Mouse (Mus musculus): ENCODE measurements at regions not wholly inside any gene's neighbourhood (a gene's known extent, or its start where the extent isn't known, plus 50 kb on each side); places are given as distances from the start of the nearest gene placed in this dataset.

DNA sequence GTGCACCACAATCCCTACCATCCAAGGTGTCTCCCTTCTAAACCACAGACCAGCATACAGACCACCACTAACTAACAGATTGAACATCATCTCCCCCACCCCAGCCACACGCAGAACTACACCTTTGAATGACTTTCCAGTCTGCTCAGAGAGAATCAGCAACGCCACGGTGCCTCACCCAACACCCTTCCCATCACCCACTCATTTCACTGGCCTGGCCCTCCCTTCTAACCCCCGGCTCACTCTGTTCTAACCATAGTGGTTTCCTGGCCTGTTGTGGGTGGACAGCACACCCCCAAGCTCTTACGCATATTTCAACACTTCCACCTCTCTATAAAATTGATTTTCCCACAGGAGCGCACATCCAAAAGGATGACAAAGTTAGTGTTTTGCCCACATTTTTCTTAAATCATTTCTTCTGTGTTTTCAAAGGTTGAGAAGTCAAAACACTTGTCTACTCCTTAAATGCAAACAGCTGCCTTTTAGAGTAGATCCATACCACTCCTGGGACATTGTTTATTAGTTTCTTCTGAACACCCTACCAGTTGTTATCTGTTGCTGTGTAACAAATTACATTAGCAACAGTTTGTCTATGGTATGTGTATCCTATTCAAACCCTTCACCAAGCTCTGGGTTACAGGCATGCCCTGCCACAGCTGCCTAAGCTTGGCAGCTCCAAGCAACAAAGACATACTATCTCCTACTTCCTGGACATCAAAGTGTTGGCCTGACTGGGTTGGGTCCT, 269.7 kb upstream of the Cdyl start:
- Histone ChIP-seq H3K4me1 (ENCODE audit: control insufficient read depth, insufficient read depth, low read length) (no peaks in the 10 kb centered on the region), H3K4me3 (replicated peaks; ENCODE audit: extremely low read depth, low read depth, low read length) (no peak overlapping the region)
- 67% methylated on average over 6 of the region's 6 CpGs for WGBS
- DNase-seq, result no peak
- no peak for TF ChIP-seq CTCF (IDR thresholded peaks at IDR 0.05; ENCODE audit: insufficient read depth, low read length)
- no peak for TF ChIP-seq POLR2A (IDR thresholded peaks at IDR 0.05; ENCODE audit: borderline replicate concordance, extremely low read depth, low read depth, low read length)

DNA sequence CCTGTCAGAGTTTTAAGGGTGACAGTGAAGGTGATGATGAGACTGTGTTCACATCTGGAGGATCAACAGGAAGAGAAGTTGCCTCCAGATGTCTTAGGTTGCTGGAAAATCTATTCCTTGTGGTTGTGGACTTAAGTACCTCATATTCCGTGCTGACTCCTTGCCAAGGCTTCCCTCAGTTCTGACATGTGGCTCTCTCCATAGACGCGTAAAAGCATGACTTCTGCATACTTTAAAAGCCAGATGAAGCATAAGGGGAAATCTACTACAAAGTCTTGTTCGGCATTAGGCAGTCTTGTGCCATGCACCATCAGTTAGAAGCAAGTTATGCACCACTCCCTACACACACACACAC, 269.1 kb upstream of the Cdyl start:
- WGBS, result 70% methylated on average over 4 of the region's 4 CpGs
- Histone ChIP-seq H3K4me3 (replicated peaks; ENCODE audit: extremely low read depth, low read depth, low read length) (no peak overlapping the region), H3K4me1 (ENCODE audit: control insufficient read depth, insufficient read depth, low read length) (no peaks in the 10 kb centered on the region)
- no peak for DNase-seq
- TF ChIP-seq POLR2A (IDR thresholded peaks at IDR 0.05; ENCODE audit: borderline replicate concordance, extremely low read depth, low read depth, low read length) (no peak), CTCF (IDR thresholded peaks at IDR 0.05; ENCODE audit: insufficient read depth, low read length) (no peak)

DNA sequence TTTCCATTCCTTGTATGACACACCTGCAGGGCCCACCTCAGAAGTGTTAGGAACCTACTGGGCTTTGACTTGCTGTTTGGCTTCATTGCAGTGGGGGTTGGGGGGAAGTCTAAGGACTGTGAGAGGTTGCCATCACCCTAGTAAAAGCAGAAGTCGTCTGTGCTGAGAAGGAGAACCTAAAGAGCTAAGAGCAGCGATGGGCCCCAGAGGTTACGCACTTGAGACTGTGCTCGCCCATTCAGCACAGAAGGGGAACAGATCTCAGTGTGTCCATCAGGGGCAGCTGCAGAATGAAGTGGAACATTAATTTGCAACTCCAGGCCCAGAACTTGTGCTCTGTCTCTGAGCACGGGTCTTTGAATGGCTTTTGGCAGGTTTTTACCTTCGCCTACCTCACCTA, 267.5 kb upstream of the Cdyl start:
- WGBS, result 81% methylated on average over 6 of the region's 6 CpGs
- Histone ChIP-seq H3K4me1 (ENCODE audit: control insufficient read depth, insufficient read depth, low read length) (no peaks in the 10 kb centered on the region), H3K4me3 (replicated peaks; ENCODE audit: extremely low read depth, low read depth, low read length) (no peak overlapping the region)
- DNase-seq, result no peak
- no peak for TF ChIP-seq CTCF (IDR thresholded peaks at IDR 0.05; ENCODE audit: insufficient read depth, low read length)
- no peak for TF ChIP-seq POLR2A (IDR thresholded peaks at IDR 0.05; ENCODE audit: borderline replicate concordance, extremely low read depth, low read depth, low read length)

DNA sequence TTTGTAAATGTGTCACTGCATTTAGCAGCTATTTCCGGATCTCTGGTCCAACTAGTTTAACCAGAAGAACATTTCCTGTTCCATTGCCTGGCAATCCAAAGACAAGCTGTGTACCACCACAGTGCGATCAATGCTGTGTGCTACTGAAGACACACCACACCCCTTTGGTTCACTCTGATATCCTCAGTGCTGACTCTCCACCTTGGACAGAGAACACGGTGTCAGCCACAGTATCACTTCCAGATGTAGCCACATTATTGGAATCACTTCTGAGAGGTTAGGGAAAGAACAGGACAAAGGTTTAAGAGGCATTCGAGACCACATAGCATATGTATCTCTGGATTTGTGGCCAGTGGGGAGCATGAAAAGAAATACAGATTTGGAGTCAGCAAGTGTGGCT, 264.4 kb upstream of the Cdyl start:
- 32% methylated on average over 4 of the region's 4 CpGs for WGBS
- no peaks in the 10 kb centered on the region for H3K4me1 ChIP-seq (ENCODE audit: control insufficient read depth, insufficient read depth, low read length)
- H3K4me3 ChIP-seq (replicated peaks; ENCODE audit: extremely low read depth, low read depth, low read length), result no peak overlapping the region
- TF ChIP-seq POLR2A (IDR thresholded peaks at IDR 0.05; ENCODE audit: borderline replicate concordance, extremely low read depth, low read depth, low read length) (no peak), CTCF (IDR thresholded peaks at IDR 0.05; ENCODE audit: insufficient read depth, low read length) (no peak)
- no peak for DNase-seq

DNA sequence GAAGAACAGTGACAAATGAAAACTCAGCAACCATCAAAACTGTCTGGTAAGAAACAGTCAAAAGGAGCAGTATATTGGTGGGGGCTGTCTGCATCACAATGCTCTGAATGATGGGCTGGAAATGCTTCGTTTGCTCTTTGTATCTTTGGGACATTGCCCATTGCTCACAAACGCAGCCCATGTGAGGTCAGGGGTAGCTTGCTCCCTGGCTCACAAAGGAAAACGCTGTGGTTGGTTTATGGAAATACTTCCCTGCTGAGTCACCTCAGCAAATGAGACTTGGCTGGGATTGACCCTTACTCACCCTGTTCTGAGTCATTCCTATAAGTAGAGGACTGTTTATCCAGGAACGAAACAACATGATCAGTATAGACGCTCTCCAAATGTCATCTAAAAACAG, 264.0 kb upstream of the Cdyl start:
- WGBS, result 16% methylated on average over 5 of the region's 5 CpGs
- TF ChIP-seq CTCF (IDR thresholded peaks at IDR 0.05; ENCODE audit: insufficient read depth, low read length) (no peak), POLR2A (IDR thresholded peaks at IDR 0.05; ENCODE audit: borderline replicate concordance, extremely low read depth, low read depth, low read length) (no peak)
- no peaks in the 10 kb centered on the region for H3K4me1 ChIP-seq (ENCODE audit: control insufficient read depth, insufficient read depth, low read length)
- DNase-seq, result no peak
- H3K4me3 ChIP-seq (replicated peaks; ENCODE audit: extremely low read depth, low read depth, low read length), result no peak overlapping the region

DNA sequence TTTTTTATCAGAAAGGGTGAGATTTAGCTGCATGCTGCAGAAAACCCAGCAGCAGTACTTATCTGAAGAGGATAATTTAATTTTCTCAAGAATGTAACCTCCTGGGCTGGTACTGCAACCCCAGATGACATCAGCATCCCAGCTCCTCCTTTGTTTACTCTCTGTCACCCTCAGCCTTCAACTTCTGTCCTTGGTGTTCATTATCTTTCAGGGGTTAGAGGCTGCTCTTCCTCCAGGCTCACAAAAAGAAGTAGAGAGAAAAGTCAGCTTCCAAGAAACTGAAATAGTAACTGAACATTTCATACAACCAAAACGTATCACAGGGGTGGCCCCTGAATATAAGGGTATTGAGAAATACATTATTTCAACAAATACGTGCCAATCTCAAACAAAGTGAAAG, 262.5 kb upstream of the Cdyl start:
- Histone ChIP-seq H3K4me3 (replicated peaks; ENCODE audit: extremely low read depth, low read depth, low read length) (no peak overlapping the region), H3K4me1 (ENCODE audit: control insufficient read depth, insufficient read depth, low read length) (no peaks in the 10 kb centered on the region)
- DNase-seq, result no peak
- 60% methylated on average over 2 of the region's 2 CpGs for WGBS
- no peak for TF ChIP-seq CTCF (IDR thresholded peaks at IDR 0.05; ENCODE audit: insufficient read depth, low read length)
- no peak for TF ChIP-seq POLR2A (IDR thresholded peaks at IDR 0.05; ENCODE audit: borderline replicate concordance, extremely low read depth, low read depth, low read length)

DNA sequence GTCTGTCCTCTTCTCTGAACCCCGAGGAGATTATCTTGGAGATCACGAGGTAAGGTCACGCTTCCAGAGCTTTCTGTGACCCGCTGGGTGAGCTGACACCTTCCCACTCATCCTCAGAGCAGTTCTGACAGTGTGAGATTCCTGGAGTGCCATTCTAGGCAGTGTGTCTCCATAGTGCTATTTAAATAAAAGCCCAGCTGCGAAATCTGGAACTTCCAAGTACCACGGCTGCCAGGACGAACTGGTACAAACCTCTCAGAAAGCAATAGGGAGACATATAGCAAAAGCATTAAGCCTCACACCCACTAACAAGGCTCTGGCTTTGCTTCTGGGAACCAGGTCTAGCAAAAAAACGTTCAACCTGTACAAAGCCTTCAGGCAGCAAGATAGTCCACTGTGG, 261.4 kb upstream of the Cdyl start:
- no peak for TF ChIP-seq CTCF (IDR thresholded peaks at IDR 0.05; ENCODE audit: insufficient read depth, low read length)
- TF ChIP-seq POLR2A (IDR thresholded peaks at IDR 0.05; ENCODE audit: borderline replicate concordance, extremely low read depth, low read depth, low read length), result no peak
- WGBS, result 62% methylated on average over 8 of the region's 8 CpGs
- Histone ChIP-seq H3K4me3 (replicated peaks; ENCODE audit: extremely low read depth, low read depth, low read length) (no peak overlapping the region), H3K4me1 (ENCODE audit: control insufficient read depth, insufficient read depth, low read length) (no peaks in the 10 kb centered on the region)
- DNase-seq, result no peak

DNA sequence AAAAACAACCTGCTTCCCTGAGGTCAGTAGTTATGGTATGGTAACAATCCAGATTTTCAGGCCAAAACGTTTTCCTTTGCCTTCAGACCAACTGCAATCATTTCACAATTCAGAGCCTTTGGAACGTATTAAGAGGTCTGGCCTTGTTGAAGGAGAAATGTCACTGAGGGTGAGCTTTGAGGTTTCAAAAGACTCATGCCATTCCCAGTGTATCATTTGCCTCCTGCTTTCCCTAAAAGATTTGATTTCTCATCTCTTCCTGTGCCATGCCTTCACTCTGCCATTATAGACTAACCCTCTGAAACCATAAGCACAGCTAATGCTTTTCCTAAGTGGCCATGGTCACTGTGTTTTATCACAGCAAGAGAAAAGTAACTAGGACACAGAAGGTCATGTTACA, 256.8 kb upstream of the Cdyl start:
- H3K4me1 ChIP-seq (ENCODE audit: control insufficient read depth, insufficient read depth, low read length), result no peaks in the 10 kb centered on the region
- no peak overlapping the region for H3K4me3 ChIP-seq (replicated peaks; ENCODE audit: extremely low read depth, low read depth, low read length)
- no peak for TF ChIP-seq POLR2A (IDR thresholded peaks at IDR 0.05; ENCODE audit: borderline replicate concordance, extremely low read depth, low read depth, low read length)
- no peak for TF ChIP-seq CTCF (IDR thresholded peaks at IDR 0.05; ENCODE audit: insufficient read depth, low read length)
- no peak for DNase-seq
- 77% methylated on average over 2 of the region's 2 CpGs for WGBS

DNA sequence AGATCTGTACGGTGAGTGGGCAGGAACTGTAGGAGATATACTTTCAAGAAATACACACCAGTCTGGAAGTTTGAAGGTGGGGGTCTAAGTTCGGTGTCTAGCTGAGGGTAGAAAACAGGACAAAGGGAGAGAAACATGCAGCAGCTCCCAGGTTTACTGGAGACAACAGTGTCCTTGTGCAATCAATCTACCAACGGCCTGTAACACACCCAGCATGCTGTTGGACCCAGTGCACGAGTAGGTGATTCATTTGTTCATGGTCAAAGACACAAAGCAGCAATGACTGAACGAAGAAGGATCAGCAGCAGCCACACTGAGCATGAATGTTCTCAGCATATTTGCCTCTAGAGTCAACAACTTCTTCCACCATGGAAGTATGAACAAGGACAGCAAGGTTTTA, 255.2 kb upstream of the Cdyl start:
- Histone ChIP-seq H3K4me1 (ENCODE audit: control insufficient read depth, insufficient read depth, low read length) (no peaks in the 10 kb centered on the region), H3K4me3 (replicated peaks; ENCODE audit: extremely low read depth, low read depth, low read length) (no peak overlapping the region)
- 89% methylated on average over 5 of the region's 5 CpGs for WGBS
- TF ChIP-seq POLR2A (IDR thresholded peaks at IDR 0.05; ENCODE audit: borderline replicate concordance, extremely low read depth, low read depth, low read length), result no peak
- TF ChIP-seq CTCF (IDR thresholded peaks at IDR 0.05; ENCODE audit: insufficient read depth, low read length), result no peak
- no peak for DNase-seq

DNA sequence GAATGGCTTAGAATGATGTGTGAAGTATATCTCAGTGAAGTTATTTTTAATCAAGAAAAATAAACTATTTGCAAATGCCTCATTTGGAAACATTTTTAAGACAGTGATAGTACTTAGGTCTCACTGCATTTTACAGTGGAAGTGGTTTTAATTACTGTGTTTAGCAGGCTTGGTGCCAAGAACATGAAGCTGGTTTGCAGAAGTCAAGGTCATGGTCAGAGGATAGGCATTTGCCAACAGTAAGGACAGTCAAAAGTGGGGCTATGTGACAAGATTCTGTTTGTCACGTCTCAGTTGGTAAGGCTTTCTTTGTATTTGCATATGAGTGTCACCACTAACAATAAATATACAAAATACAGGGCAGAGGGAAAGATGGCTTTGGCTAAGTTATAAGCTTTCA, 254.2 kb upstream of the Cdyl start:
- no peak overlapping the region for H3K4me3 ChIP-seq (replicated peaks; ENCODE audit: extremely low read depth, low read depth, low read length)
- 47% methylated on average over 1 of the region's 1 CpGs for WGBS
- TF ChIP-seq POLR2A (IDR thresholded peaks at IDR 0.05; ENCODE audit: borderline replicate concordance, extremely low read depth, low read depth, low read length) (no peak), CTCF (IDR thresholded peaks at IDR 0.05; ENCODE audit: insufficient read depth, low read length) (no peak)
- H3K4me1 ChIP-seq (ENCODE audit: control insufficient read depth, insufficient read depth, low read length), result no peaks in the 10 kb centered on the region
- DNase-seq, result no peak

Data from lung, adult 2 months (tissue).